Mouse (Mus musculus) adrenal gland, adult 18-20 months (tissue): ENCODE data around the gene Ep400. TPM values are rescaled to one million over a fixed set of nuclear protein-coding genes. Genes with fewer than 3 reads are reported as not detected.

Experiments
- microRNA-seq, 2 experiments: library from miRNA; unstranded; fragments of <30 nt; microRNA quantifications; one replicate each; pipeline ENCODE4 v1.2.0; 2021; ENCODE audit warnings: borderline number of aligned reads in 2 of 2
- total RNA-seq, 2 experiments: library from RNA; stranded (reverse); gene quantifications; 1 replicate in 1 of 2; 2 replicates in 1 of 2; pipeline ENCODE4 v1.2.3; 2021

Ep400 gene
- total RNA-seq, 2 experiments from 2014 or later = 66.1 to 82.2 TPM

Small RNAs within 50 kb of the gene (microRNA-seq; reads per million reads assigned to microRNA genes)
- gene Mir7026 = 0.47 to 0.61 reads per million in 2 experiments

Other genes with a start within 250 kb of the Ep400 start
- under 1 TPM in 1 of 2 experiments, not detected in 1; 0.19 TPM for gene Galnt9, start 226.4 kb downstream of the Ep400 start, total RNA-seq
- 10 to 100 TPM; 18.9 to 19.1 TPM for gene Noc4l, start 117.3 kb downstream of the Ep400 start, total RNA-seq
- gene Ddx51, start 117.3 kb downstream of the Ep400 start, total RNA-seq = 10 to 100 TPM; 16.8 to 23.7 TPM
- gene Pus1, start 9.9 kb upstream of the Ep400 start, total RNA-seq = 10 to 100 TPM; 36.4 to 47.3 TPM
- gene Ulk1, start 39.4 kb upstream of the Ep400 start, total RNA-seq = 10 to 100 TPM; 39.6 to 50.7 TPM
- gene Hscb, start 69.1 kb upstream of the Ep400 start, total RNA-seq = 10 to 100 TPM; 13.9 to 14.9 TPM
- 1 to 10 TPM; 1.9 to 2.6 TPM for gene Chek2, start 69.3 kb upstream of the Ep400 start, total RNA-seq
- gene Ttc28, start 109.1 kb upstream of the Ep400 start, total RNA-seq = 10 to 100 TPM; 15.4 to 20.2 TPM